Mouse (Mus musculus): ENCODE data around the gene Gfy.

The Gfy gene

GRCm38 (mm10) chr7:45128624-45129246, 50.6 kb downstream of the Gfy start, which contains the start of gene Rpl13a:
Gene Rpl13a (minus strand): TSS chr7:45128761.
- DNase-seq (ENCODE audit: low read depth, low spot score): peak; percentile 99

DNA sequence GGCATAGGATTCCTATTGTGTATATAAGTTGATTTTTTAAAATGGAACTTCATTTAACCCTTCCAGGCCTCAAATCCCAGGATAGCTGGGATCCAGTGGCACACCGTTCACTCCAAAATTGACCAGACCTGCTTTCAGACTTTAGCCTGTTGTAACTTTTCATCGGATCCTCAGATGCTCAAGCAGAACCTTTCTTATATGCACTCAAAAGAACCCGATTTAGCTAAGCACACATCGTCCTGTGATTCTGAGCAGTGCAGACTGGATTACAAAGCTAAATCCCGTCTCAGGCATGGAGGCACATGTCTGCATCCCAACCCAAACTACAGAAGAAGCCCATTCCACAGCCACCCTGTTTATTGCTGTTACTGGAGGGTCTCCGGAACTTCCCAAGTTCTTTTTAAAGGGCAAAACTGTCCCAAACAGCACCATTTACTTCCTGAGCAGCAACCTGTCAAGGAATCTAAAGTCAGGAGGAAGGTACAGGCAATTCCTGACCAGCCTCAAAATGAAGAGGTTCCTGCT, 51.6 kb downstream of the Gfy start:
- DNase-seq (ENCODE audit: low read depth, low spot score): no peak

DNA sequence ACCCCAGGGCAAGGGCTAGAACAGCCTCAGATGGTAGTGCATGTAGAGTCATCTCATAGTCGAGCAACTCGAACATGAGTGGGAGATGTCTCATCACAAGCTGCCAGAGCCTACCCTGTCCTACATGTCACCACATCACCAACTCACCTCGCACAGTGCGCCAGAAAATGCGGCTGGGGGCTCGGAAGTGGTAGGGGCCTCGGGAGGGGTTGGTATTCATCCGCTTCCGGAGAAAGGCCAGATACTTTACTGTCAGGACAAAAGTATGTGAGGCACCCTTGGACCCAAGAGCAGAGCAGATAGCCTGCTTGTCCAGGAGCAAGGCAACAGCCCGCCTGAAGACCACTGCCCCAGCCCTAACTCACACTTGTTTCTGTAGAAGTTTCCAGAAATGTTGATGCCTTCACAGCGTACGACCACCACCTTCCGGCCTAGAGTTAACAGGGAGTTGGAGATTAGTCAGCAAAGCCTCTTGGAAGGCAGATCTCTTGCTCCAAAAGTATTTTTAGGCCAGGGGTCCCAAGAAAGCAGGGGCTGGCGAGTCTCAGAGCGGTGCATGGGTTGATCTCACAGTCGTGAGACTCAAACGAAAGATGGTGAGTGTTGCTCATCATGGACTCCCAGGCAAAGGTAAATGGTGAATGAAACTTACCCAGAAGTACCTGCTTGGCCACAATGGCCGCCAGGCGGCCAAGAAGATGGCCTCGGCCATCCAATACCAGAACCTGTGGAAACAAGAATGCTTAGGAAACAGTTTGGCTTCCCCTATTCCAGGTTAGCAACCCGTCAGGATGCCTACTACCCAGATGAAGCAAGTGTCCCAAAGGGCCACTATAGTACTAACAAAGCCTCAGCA, 52.3 kb downstream of the Gfy start:
- no peak for DNase-seq (ENCODE audit: low read depth, low spot score)

Measured in ES-CJ7 (cell line).